Mouse (Mus musculus): ENCODE measurements around the gene Lrp5. TPM values are rescaled to one million over a fixed set of nuclear protein-coding genes. Genes with fewer than 3 reads are reported as not detected.

The Lrp5 gene
- total and polyA plus RNA-seq, 3 experiments: 16.1 to 31.9 TPM; not detected in 1

- TF ChIP-seq EP300 (IDR thresholded peaks at IDR 0.05; ENCODE audit: low read depth in 1 of 2, low read length in 2 of 2): no peak
- no peak for TF ChIP-seq ELF1 (IDR thresholded peaks at IDR 0.05; ENCODE audit: low read depth, low read length)
- TF ChIP-seq KAT2A (conservative IDR thresholded peaks at IDR 0.05; ENCODE audit: low read depth, low read length): no peak
- no peak for TF ChIP-seq MAX (IDR thresholded peaks at IDR 0.05; ENCODE audit: low read length)
- TF ChIP-seq POLR2AphosphoS2 (IDR thresholded peaks at IDR 0.05; ENCODE audit: low read length): no peak
- TF ChIP-seq BHLHE40 (IDR thresholded peaks at IDR 0.05; ENCODE audit: borderline replicate concordance, low read depth, low read length): no peak
- TF ChIP-seq CHD2 (IDR thresholded peaks at IDR 0.05; ENCODE audit: low read length): no peak
- no peak for TF ChIP-seq UBTF (IDR thresholded peaks at IDR 0.05; ENCODE audit: borderline replicate concordance, insufficient read depth, low read depth, low read length)
- no peak for TF ChIP-seq MAZ (IDR thresholded peaks at IDR 0.05; ENCODE audit: low read depth, low read length)
- no peak for TF ChIP-seq MYC (IDR thresholded peaks at IDR 0.05; ENCODE audit: low read depth, low read length)
- no peak for TF ChIP-seq SIN3A (IDR thresholded peaks at IDR 0.05; ENCODE audit: low read length)
- TF ChIP-seq MAFK (IDR thresholded peaks at IDR 0.05; ENCODE audit: borderline replicate concordance, low read depth, low read length): no peak
- no peak for TF ChIP-seq NELFE (IDR thresholded peaks at IDR 0.05; ENCODE audit: low read depth, low read length)
- no peak for TF ChIP-seq ZMIZ1 (IDR thresholded peaks at IDR 0.05; ENCODE audit: low read depth, low read length)
- Histone ChIP-seq H3K27ac (ENCODE audit: control insufficient read depth, low read depth, low read length) (no peak overlapping the region), H3K9me3 (replicated peaks; ENCODE audit: insufficient read depth, low read length) (no peaks in the 10 kb centered on the region), H3K27me3 (ENCODE audit: control insufficient read depth in 1 of 2, insufficient read depth in 2 of 2, low read length in 2 of 2) (no peaks in the 10 kb centered on the region), H3K36me3 (ENCODE audit: control insufficient read depth in 1 of 2, insufficient read depth in 2 of 2, low read length in 2 of 2) (peaks cover 0 to 17% of the 10 kb centered on the region in 2 experiments; a peak in 2 of 4 replicates), H3K4me3 (ENCODE audit: control insufficient read depth in 1 of 2, insufficient read depth in 1 of 2, low read depth in 2 of 2, low read length in 2 of 2) (no peak overlapping the region), H3K4me1 (ENCODE audit: control insufficient read depth in 1 of 2, insufficient read depth in 2 of 2, low read length in 2 of 2) (peaks cover 11 to 16% of the 10 kb centered on the region in 2 experiments), H3K79me2 (ENCODE audit: control insufficient read depth, insufficient read depth, low read length, poor library complexity) (no peaks in the 10 kb centered on the region), H3K9ac (ENCODE audit: control insufficient read depth, low read depth, low read length, poor library complexity, severe bottlenecking) (no peak overlapping the region)
- no peak for DNase-seq (ENCODE audit: low read depth, low spot score)
These were observed 92.8 kb downstream of the Lrp5 start for GRCm38 (mm10) chr19:3593379-3594055.

- DNase-seq (ENCODE audit: low read depth, low spot score): no peak
- TF ChIP-seq USF1 (IDR thresholded peaks at IDR 0.05; ENCODE audit: low read depth, low read length) (no peak), MYC (IDR thresholded peaks at IDR 0.05; ENCODE audit: low read depth, low read length) (no peak), ELF1 (IDR thresholded peaks at IDR 0.05; ENCODE audit: low read depth, low read length) (no peak; the same call in 1 of the 2 replicates), MAFK (IDR thresholded peaks at IDR 0.05; ENCODE audit: borderline replicate concordance, low read depth, low read length) (no peak), NRF1 (IDR thresholded peaks at IDR 0.05; ENCODE audit: insufficient read depth, low read depth, low read length, poor library complexity, severe bottlenecking) (no peak), TBP (IDR thresholded peaks at IDR 0.05; ENCODE audit: low read depth, low read length) (peak; percentile 94), UBTF (IDR thresholded peaks at IDR 0.05; ENCODE audit: borderline replicate concordance, insufficient read depth, low read depth, low read length) (peak; percentile 96; the same call in 1 of the 2 replicates), EP300 (IDR thresholded peaks at IDR 0.05; ENCODE audit: low read depth in 1 of 2, low read length in 2 of 2) (peak in 1 of 2 experiments; percentile 33; a peak in 1 of 4 replicates), CHD2 (IDR thresholded peaks at IDR 0.05; ENCODE audit: low read length) (no peak), POLR2A (IDR thresholded peaks at IDR 0.05; ENCODE audit: control insufficient read depth in 1 of 2, insufficient read depth in 1 of 2, low read depth in 1 of 2, low read length in 2 of 2, poor library complexity in 1 of 2) (no peak), KAT2A (conservative IDR thresholded peaks at IDR 0.05; ENCODE audit: low read depth, low read length) (no peak), MEF2A (IDR thresholded peaks at IDR 0.05; ENCODE audit: extremely low read depth, insufficient replicate concordance, low read depth, low read length, poor library complexity, severe bottlenecking) (no peak), TCF12 (IDR thresholded peaks at IDR 0.05; ENCODE audit: low read depth, low read length) (0 out of 2 replicates have a peak, but pooled peaks have one; percentile 43), TAL1 (IDR thresholded peaks at IDR 0.05; ENCODE audit: low read length) (no peak), ZMIZ1 (IDR thresholded peaks at IDR 0.05; ENCODE audit: low read depth, low read length) (no peak), MAX (IDR thresholded peaks at IDR 0.05; ENCODE audit: low read length) (peak; percentile 1; the same call in 1 of the 2 replicates)
- Histone ChIP-seq H3K9me3 (replicated peaks; ENCODE audit: insufficient read depth, low read length) (no peaks in the 10 kb centered on the region), H3K36me3 (ENCODE audit: control insufficient read depth in 1 of 2, insufficient read depth in 2 of 2, low read length in 2 of 2) (peaks cover 0 to 17% of the 10 kb centered on the region in 2 experiments; a peak in 2 of 4 replicates), H3K27ac (ENCODE audit: control insufficient read depth, low read depth, low read length) (peak overlapping the region; percentile 75), H3K4me3 (ENCODE audit: control insufficient read depth in 1 of 2, insufficient read depth in 1 of 2, low read depth in 2 of 2, low read length in 2 of 2) (peak overlapping the region in 1 of 2 experiments; percentile 19; a peak in 1 of 4 replicates), H3K4me1 (ENCODE audit: control insufficient read depth in 1 of 2, insufficient read depth in 2 of 2, low read length in 2 of 2) (peaks cover 11 to 16% of the 10 kb centered on the region in 2 experiments), H3K9ac (ENCODE audit: control insufficient read depth, low read depth, low read length, poor library complexity, severe bottlenecking) (peak overlapping the region; percentile 41), H3K27me3 (ENCODE audit: control insufficient read depth in 1 of 2, insufficient read depth in 2 of 2, low read length in 2 of 2) (no peaks in the 10 kb centered on the region), H3K79me2 (ENCODE audit: control insufficient read depth, insufficient read depth, low read length, poor library complexity) (no peaks in the 10 kb centered on the region)
These were observed 96.4 kb downstream of the Lrp5 start for GRCm38 (mm10) chr19:3589968-3590367.

All from MEL (cell line).